ENCODE assay signal across 12 mouse cellular contexts in the genomic region with DNA sequence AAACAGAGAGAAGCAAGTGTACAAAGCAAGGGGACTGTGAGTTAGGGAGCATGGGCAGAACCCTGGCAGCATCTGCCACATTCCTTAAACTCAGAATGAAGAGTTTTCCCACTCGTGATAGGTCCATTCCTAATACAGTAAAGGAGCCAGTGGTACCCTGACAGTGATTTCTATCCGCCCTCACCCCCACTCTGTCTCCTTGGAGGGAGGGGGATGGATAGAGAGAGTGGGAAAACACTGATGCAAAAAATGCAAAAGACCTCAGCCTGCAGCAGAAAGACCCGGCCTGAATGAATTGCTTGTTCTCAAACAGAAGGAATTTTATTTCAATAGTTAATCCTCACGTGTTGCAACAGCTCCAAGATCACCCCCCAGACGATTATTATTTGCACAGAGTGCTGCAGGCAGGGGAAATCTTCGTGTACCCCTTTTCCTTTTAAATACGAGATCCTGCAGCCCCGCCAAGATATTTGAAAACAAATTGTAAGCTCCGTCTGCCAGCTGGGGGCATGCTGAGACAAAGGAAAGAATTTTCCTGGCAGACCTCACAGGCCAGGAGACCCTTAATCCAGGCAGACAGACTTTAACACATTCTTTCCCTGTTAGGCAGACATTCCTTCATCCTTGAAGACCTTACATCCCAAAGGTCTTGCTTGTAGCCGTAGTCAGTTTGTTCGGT.
DNase-seq lines count a peak whose midpoint lies in the region; ATAC-seq and TF ChIP-seq lines count a peak whose summit lies in the region.
"Had no signal": no experiment of that assay in that cellular context is flagged by ENCODE, and none has a peak within 500 bp of the region (broad histone marks: within the 10 kb centered on the region; RNA-seq: fewer than 3 reads in every experiment).

No protein-coding gene starts in this region.

- H3K36me3 ChIP-seq in forebrain, postnatal 0 days (ENCODE audit: insufficient read depth) = no peaks in the 10 kb centered on the region
- no peaks in the 10 kb centered on the region for H3K36me3 ChIP-seq in midbrain, embryonic 10.5 days
- H3K36me3 ChIP-seq: liver, embryonic 13.5 days had no signal

- no peaks in the 10 kb centered on the region for H3K27me3 ChIP-seq in forebrain, postnatal 0 days (ENCODE audit: insufficient read depth, low read length)
- peaks cover 27% of the 10 kb centered on the region for H3K27me3 ChIP-seq in midbrain, embryonic 10.5 days (ENCODE audit: low read depth, poor library complexity, severe bottlenecking)
- H3K27me3 ChIP-seq: liver, embryonic 13.5 days had no signal

- ATAC-seq in forebrain, postnatal 0 days = peak; percentile 77
- ATAC-seq in megakaryocyte progenitor cell, adult 5-6 weeks (replicated peaks; ENCODE audit: poor library complexity) = no peak
- no peak for ATAC-seq in erythroid progenitor cell, adult 5-6 weeks (replicated peaks; ENCODE audit: low FRiP score, poor library complexity, severe bottlenecking)
- ATAC-seq: CD4-positive, CD25-positive, alpha-beta regulatory T cell, adult 4 months had no signal

- H3K4me2 ChIP-seq in forebrain, postnatal 0 days (ENCODE audit: low read depth) = peak overlapping the region; percentile 13; the same call in 1 of the 2 replicates
- H3K4me2 ChIP-seq: liver, embryonic 13.5 days had no signal

- peaks cover 4% of the 10 kb centered on the region; the same call in 1 of the 2 replicates for H3K4me1 ChIP-seq in forebrain, postnatal 0 days (ENCODE audit: insufficient read depth)
- H3K4me1 ChIP-seq in midbrain, embryonic 10.5 days = peaks cover 20% of the 10 kb centered on the region
- H3K4me1 ChIP-seq: liver, embryonic 13.5 days had no signal

- DNase-seq in left cerebral cortex, postnatal 4 days = peak; percentile 12
- DNase-seq in left cerebral cortex, adult 2 months (ENCODE audit: extremely low spot score in 1 of 2, low spot score in 2 of 2) = no peak
- peak; percentile 55 for DNase-seq in forebrain, postnatal 0 days
- DNase-seq in midbrain, embryonic 10.5 days (ENCODE audit: low spot score) = peak; percentile 59
- no peak for DNase-seq in cerebellum, adult 9-10 months
- DNase-seq in kidney, postnatal 36 days = no peak
- DNase-seq: adrenal gland, adult 8-10 months; kidney, postnatal 4 days; liver, embryonic 13.5 days had no signal

- H3K27ac ChIP-seq in left cerebral cortex, adult 2 months = no peak overlapping the region
- H3K27ac ChIP-seq in forebrain, postnatal 0 days (ENCODE audit: low read depth, low read length) = peak overlapping the region; percentile 42
- peak overlapping the region; percentile 81 for H3K27ac ChIP-seq in midbrain, embryonic 10.5 days (replicated peaks)
- H3K27ac ChIP-seq: liver, embryonic 13.5 days had no signal

- H3K4me3 ChIP-seq in left cerebral cortex, adult 2 months = no peak overlapping the region
- H3K4me3 ChIP-seq in forebrain, postnatal 0 days (ENCODE audit: low read depth, low read length) = no peak overlapping the region
- H3K4me3 ChIP-seq in midbrain, embryonic 10.5 days = peak overlapping the region; percentile 32
- H3K4me3 ChIP-seq: liver, embryonic 13.5 days had no signal

- no peaks in the 10 kb centered on the region for H3K9me3 ChIP-seq in forebrain, postnatal 0 days (ENCODE audit: low read length)
- H3K9me3 ChIP-seq in midbrain, embryonic 10.5 days (replicated peaks) = no peaks in the 10 kb centered on the region
- H3K9me3 ChIP-seq: liver, embryonic 13.5 days had no signal

- no peak for TF ChIP-seq CTCF in left cerebral cortex, adult 2 months (IDR thresholded peaks at IDR 0.05)
- TF ChIP-seq CTCF in forebrain, postnatal 0 days (IDR thresholded peaks at IDR 0.05; ENCODE audit: low read depth) = no peak; the same call in 1 of the 2 replicates

- intact Hi-C loops in left cerebral cortex, postnatal 4 days (cut with DNase I) = no loop called here
- intact Hi-C loops in left cerebral cortex, adult 2 months (cut with DNase I) = no loop called here

- H3K9ac ChIP-seq in forebrain, postnatal 0 days = no peak overlapping the region
- H3K9ac ChIP-seq: liver, embryonic 13.5 days had no signal

- 3% methylated on average over 11 of the region's 11 CpGs for WGBS in forebrain, postnatal 0 days
- WGBS in midbrain, embryonic 10.5 days = 5% methylated on average over 11 of the region's 11 CpGs

Comparison
In these comparisons a context has a peak if more than half of its experiments do, and no peak if none do; other contexts are left out.
1. DNase-seq: peak in left cerebral cortex, postnatal 4 days (single experiment), forebrain, postnatal 0 days (single experiment) and midbrain, embryonic 10.5 days (single experiment); none in left cerebral cortex, adult 2 months (0 of 2), cerebellum, adult 9-10 months (single experiment) and kidney, postnatal 36 days (0 of 2).